Mouse (Mus musculus) liver, adult 10 weeks (tissue): Measurements from ENCODE around the gene Itih4. TPM values are rescaled to one million over a fixed set of nuclear protein-coding genes. Genes with fewer than 3 reads are reported as not detected.

Source experiments
- polyA plus RNA-seq: library from polyadenylated mRNA; stranded (reverse); fragments of 350-450 nt; fragmentation: Illumina TruSeq; extraction: RNeasy Lipid Tissue Mini Kit (QIAGEN cat#74804); gene quantifications from one replicate; pipeline ENCODE4 v1.2.3, GENCODE M21; 2014; ENCODE audit warnings: low read depth, low replicate concordance

Itih4 gene
- polyA plus RNA-seq, result 463 TPM

DNA sequence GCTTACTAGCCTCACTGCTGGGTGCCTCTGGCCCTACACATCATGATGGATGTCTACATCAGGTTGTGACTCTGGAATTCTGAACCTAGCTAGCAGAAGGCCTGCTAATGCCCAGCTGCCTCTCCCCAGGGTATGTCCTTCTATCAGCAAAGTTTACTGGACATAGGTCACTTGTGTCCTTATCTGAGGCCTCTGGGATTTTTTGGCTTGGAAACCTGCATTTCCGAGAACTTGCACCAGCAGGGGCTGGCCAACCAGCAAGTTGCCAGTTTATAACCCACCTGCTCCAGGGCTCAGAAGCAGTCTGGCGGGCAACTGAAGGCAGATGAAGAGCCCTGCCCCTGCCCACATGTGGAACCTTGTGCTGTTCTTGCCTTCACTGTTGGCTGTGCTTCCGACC is at the start of gene Itih4:
Gene Itih4 (plus strand): TSS at position 273 of the 400 bp plus-strand sequence.

DNA sequence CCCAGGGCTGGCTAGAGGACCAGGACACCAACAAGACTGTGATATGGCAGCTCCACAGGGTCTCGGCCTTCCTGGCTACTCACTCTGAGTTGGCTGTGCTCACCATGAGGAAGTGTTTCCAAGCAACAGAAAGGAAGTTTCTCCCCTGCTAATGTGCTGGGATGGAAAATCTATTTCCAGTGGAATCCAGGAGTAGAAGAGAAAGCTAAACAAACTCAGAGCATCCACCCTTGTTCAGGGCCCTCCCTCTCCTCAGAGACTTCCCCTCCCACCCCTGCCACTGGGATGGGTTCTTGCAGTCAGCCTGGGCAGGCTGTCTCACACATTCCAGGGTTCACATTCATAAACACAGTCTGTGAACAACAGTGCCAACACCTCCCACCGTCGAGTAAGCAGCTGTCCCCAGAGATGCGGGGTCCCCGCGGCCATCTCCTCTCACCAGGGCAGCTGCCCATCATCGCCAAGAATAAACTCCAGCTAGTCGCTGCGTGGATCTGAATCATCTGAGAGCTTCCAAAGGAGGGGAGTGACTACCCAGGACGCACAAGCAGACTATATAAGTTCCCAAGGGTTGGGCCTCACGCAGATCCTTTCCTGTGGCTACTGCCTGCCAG is 7.2 kb upstream of the Itih4 start, which contains the start of gene Mustn1:
Gene Mustn1 (plus strand): TSS at position 243 of the 614 bp plus-strand sequence.

DNA sequence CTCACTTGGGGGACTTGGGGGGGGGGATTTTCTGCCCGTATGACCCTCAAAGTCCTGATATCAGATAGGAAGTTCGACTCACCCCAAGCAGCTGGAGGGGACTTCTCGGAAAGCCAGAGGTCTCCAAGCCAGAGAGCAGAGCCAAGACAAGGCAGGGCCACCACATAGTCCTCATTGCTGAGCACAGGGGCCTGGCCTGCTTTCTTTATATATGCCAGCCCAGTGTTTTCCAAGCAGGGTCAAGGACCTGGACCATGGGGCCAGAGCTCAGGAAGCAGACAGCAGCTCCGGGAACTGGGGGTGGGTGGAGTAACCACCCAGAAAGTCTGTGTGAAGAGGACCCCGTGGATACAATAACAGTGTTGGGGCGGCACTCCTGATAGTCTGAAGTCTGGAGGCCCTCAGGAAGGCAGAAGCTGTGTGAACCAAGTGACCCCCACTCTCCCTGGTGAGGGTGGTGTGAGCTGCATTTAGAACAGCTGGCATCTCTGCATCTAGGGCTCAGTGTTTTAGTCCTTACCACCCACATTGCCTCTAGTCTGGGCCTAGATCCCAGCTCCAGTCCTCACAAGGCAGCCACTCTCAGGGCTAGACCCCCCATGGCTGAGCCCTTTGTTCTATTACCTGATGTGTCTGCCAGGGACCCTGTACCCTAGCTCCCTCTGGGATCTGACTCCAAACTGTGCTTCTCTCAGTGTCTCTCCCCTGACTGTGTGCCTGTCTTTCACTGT is 37.3 kb downstream of the Itih4 start, which contains the start of gene Itih3:
Gene Itih3 (minus strand): TSS at position 386 of the 731 bp plus-strand sequence.

DNA sequence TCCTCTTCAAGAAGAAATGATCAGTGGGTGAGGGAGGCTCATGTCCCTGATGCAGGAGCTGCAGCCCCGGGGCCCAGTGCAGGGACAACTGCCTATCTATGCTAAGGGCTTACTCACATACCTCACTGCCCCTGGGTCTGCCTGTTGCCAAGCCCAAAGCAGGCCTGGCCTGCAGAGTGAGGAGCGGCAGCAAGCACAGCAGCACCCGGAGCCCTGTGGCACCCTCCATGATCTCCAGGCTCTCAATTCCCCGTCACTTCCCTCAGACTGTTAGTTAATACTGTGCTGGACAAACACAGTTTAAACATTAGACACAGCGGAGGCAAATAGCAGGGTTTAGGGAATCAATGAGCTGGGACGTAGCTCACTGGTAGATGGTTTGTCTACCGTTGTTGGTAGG is 56.8 kb downstream of the Itih4 start, which contains the start of gene Itih1:
Gene Itih1 (minus strand): TSS at position 252 of the 400 bp plus-strand sequence.

DNA sequence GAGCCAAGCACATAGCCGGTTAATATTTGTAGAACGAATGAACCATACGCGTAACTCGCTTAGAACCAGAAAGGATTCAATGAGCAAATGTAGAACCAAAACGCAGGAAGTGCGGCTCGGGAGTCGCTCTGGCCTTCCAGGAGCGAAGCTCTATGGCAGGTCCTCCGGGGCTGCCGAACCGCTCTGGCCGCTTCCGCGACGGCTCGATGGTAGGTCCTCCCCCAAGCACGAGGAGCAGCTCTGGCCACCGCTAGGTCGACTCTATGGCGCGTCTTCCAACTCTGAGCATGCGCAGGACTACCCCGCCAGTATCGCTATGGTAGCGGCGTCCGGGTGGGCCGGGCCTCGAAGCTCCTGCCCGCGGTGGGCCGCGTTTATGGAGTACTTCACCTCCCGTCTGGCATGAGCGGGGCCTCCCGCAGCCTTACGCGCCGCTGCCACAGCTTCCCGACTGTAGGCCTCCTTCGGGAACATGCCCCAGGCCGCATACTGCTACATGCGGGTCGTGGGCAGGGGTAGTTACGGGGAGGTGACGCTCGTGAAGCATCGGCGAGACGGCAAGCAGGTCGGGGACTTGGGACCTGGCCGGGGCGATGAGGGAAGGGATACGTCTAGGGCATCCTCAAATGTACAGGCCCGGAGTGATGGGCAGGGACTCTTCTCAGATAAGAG is 65.0 kb downstream of the Itih4 start, which contains the start of gene Nek4:
Gene Nek4 (plus strand): TSS at position 224 of the 672 bp plus-strand sequence.

Other genes with a start within 250 kb of the Itih4 start
- gene Rft1, start 232.1 kb upstream of the Itih4 start, polyA plus RNA-seq, result 11.9 TPM
- 10.7 TPM for gene Sfmbt1, start 171.6 kb upstream of the Itih4 start, polyA plus RNA-seq
- gene Tmem110, start 60.9 kb upstream of the Itih4 start, polyA plus RNA-seq, result 2.7 TPM
- gene Mustn1, start 7.3 kb upstream of the Itih4 start, polyA plus RNA-seq, result 1.3 TPM
- 223 TPM for gene Itih3, start 37.3 kb downstream of the Itih4 start, polyA plus RNA-seq
- 104 TPM for gene Itih1, start 56.8 kb downstream of the Itih4 start, polyA plus RNA-seq
- gene Nek4, start 64.9 kb downstream of the Itih4 start, polyA plus RNA-seq, result 11.2 TPM
- gene Glt8d1, start 114.9 kb downstream of the Itih4 start, polyA plus RNA-seq, result 24.5 TPM
- 263 TPM for gene Spcs1, start 115.2 kb downstream of the Itih4 start, polyA plus RNA-seq
- gene Pbrm1, start 132.7 kb downstream of the Itih4 start, polyA plus RNA-seq, result 18.6 TPM
- gene Gnl3, start 132.7 kb downstream of the Itih4 start, polyA plus RNA-seq, result 73.8 TPM
- 5.5 TPM for gene Smim4, start 242.5 kb downstream of the Itih4 start, polyA plus RNA-seq
- gene Nt5dc2, start 244.6 kb downstream of the Itih4 start, polyA plus RNA-seq, result not detected